Mouse (Mus musculus) cerebellum, postnatal 36 days (tissue): ENCODE data around the gene Nfya.
"Not testable (repeated sequence)": the region's sequence is repeated elsewhere in the genome, so short reads cannot be mapped to it uniquely, and the experiment has no call there.

Source experiments
- DNase-seq, 2 experiments: peaks; one replicate each; pipeline ENCODE4 v3.0.0; 2021 to 2022; ENCODE audit warnings: mixed read lengths in 2 of 2

Gene Nfya

GRCm38 (mm10) chr17:48389442-48389841, 20.3 kb downstream of the Nfya start:
- no peak for DNase-seq

GRCm38 (mm10) chr17:48388666-48389065, 21.0 kb downstream of the Nfya start:
- no peak for DNase-seq

- DNase-seq: no peak
These were observed 23.8 kb downstream of the Nfya start for GRCm38 (mm10) chr17:48385786-48386461.

- DNase-seq: no peak
These were observed 30.7 kb downstream of the Nfya start for GRCm38 (mm10) chr17:48379050-48379449.

GRCm38 (mm10) chr17:48376102-48376501, 33.6 kb downstream of the Nfya start:
- no peak for DNase-seq

- no peak for DNase-seq
These were observed 36.7 kb downstream of the Nfya start for GRCm38 (mm10) chr17:48372987-48373386.

GRCm38 (mm10) chr17:48371621-48372020, 38.1 kb downstream of the Nfya start:
- DNase-seq: no peak

- no peak for DNase-seq
These were observed 42.9 kb downstream of the Nfya start for GRCm38 (mm10) chr17:48366806-48367205.

GRCm38 (mm10) chr17:48365511-48366155, 44.1 kb downstream of the Nfya start:
- DNase-seq: no peak

GRCm38 (mm10) chr17:48363421-48363965, 46.2 kb downstream of the Nfya start:
- no peak for DNase-seq

- DNase-seq: peak; percentile 69 to 70
These were observed 46.7 kb downstream of the Nfya start for GRCm38 (mm10) chr17:48362966-48363365.

- no peak for DNase-seq
These were observed 47.4 kb downstream of the Nfya start for GRCm38 (mm10) chr17:48362346-48362745.

GRCm38 (mm10) chr17:48360462-48360861, 49.2 kb downstream of the Nfya start:
- DNase-seq: no peak

- DNase-seq: no peak
These were observed 50.1 kb downstream of the Nfya start, which contains the start of gene Treml1 for GRCm38 (mm10) chr17:48359616-48360015. Treml1 (plus strand) TSS chr17:48359916.

GRCm38 (mm10) chr17:48357892-48358291, 51.8 kb downstream of the Nfya start:
- DNase-seq: no peak

- DNase-seq: no peak
These were observed 53.9 kb downstream of the Nfya start for GRCm38 (mm10) chr17:48355822-48356221.

GRCm38 (mm10) chr17:48352976-48353375, 56.7 kb downstream of the Nfya start:
- DNase-seq: not testable (repeated sequence)

- no peak for DNase-seq
These were observed 59.0 kb downstream of the Nfya start for GRCm38 (mm10) chr17:48350681-48351193.

GRCm38 (mm10) chr17:48347287-48347686, 62.4 kb downstream of the Nfya start:
- no peak for DNase-seq

- DNase-seq: no peak
These were observed 62.9 kb downstream of the Nfya start for GRCm38 (mm10) chr17:48346834-48347233.

- no peak for DNase-seq
These were observed 63.5 kb downstream of the Nfya start, which contains the start of gene Trem2 for GRCm38 (mm10) chr17:48346231-48346630. Trem2 (plus strand) TSS chr17:48346401.

- no peak for DNase-seq
These were observed 63.9 kb downstream of the Nfya start for GRCm38 (mm10) chr17:48345824-48346223.

- DNase-seq: no peak
These were observed 66.6 kb downstream of the Nfya start for GRCm38 (mm10) chr17:48343065-48343464.

- DNase-seq: no peak
These were observed 67.8 kb downstream of the Nfya start for GRCm38 (mm10) chr17:48341947-48342346.
